Mouse (Mus musculus) heart, adult 18-20 months (tissue): ENCODE results near the gene Speer4b. TPM values are rescaled to one million over a fixed set of nuclear protein-coding genes. Genes with fewer than 3 reads are reported as not detected.
A peak's percentile ranks its signal among the peaks of the same experiment; 100 is the strongest.
"Not testable (repeated sequence)": the region's sequence is repeated elsewhere in the genome, so short reads cannot be mapped to it uniquely, and the experiment has no call there.

Source experiments
- DNase-seq, 2 experiments: peaks; one replicate each; pipeline ENCODE4 v3.0.0; 2021 to 2022; ENCODE audit warnings: mixed read lengths in 1 of 2
- long read RNA-seq, 2 experiments: library from polyadenylated mRNA; stranded (forward); transcript quantifications; one replicate each; pipeline ENCODE4 v2.0.0; 2021
- total RNA-seq, 2 experiments: library from RNA; stranded (reverse); gene quantifications; 2 replicates each; pipeline ENCODE4 v1.2.3; 2021

Gene Speer4b
- not detected for total RNA-seq
- long read RNA-seq, experiment 1, result 0 reads
- long read RNA-seq, experiment 2, result 0 reads

GRCm38 (mm10) chr5:27501338-27501737, at the start of gene Speer4b:
Gene Speer4b, minus strand, starts transcription at chr5:27501438.
- not testable (repeated sequence) for DNase-seq

GRCm38 (mm10) chr5:27549291-27549690, 48.1 kb upstream of the Speer4b start:
- no peak for DNase-seq

- DNase-seq, result peak in 1 of 2 experiments; percentile 9
Observed at GRCm38 (mm10) chr5:27544816-27545270, 43.6 kb upstream of the Speer4b start.

GRCm38 (mm10) chr5:27526906-27527305, 25.7 kb upstream of the Speer4b start:
- DNase-seq, result no peak

GRCm38 (mm10) chr5:27518716-27519115, 17.5 kb upstream of the Speer4b start:
- DNase-seq, result no peak

GRCm38 (mm10) chr5:27490942-27491341, 10.3 kb downstream of the Speer4b start:
- DNase-seq, result no peak

- DNase-seq, result no peak
Observed at GRCm38 (mm10) chr5:27486138-27486537, 15.1 kb downstream of the Speer4b start.

- DNase-seq, result no peak
Observed at GRCm38 (mm10) chr5:27481706-27482105, 19.5 kb downstream of the Speer4b start.

- DNase-seq, result no peak
Observed at GRCm38 (mm10) chr5:27474964-27475465, 26.2 kb downstream of the Speer4b start.

GRCm38 (mm10) chr5:27457686-27458085, 43.6 kb downstream of the Speer4b start:
- DNase-seq, result no peak

- no peak for DNase-seq
Observed at GRCm38 (mm10) chr5:27456981-27457380, 44.3 kb downstream of the Speer4b start.

- DNase-seq, result no peak
Observed at GRCm38 (mm10) chr5:27454386-27454785, 46.9 kb downstream of the Speer4b start.

- DNase-seq, result no peak
Observed at GRCm38 (mm10) chr5:27453201-27453845, 47.9 kb downstream of the Speer4b start.
